Mouse (Mus musculus) left cerebral cortex, postnatal 36 days (tissue): ENCODE measurements around the gene Mrpl12. TPM values are rescaled to one million over a fixed set of nuclear protein-coding genes. Genes with fewer than 3 reads are reported as not detected.

Source experiments
- DNase-seq, 2 experiments: peaks; one replicate each; pipeline ENCODE4 v3.0.0; 2021 to 2022; ENCODE audit warnings: low spot score in 2 of 2, mixed read lengths in 1 of 2
- intact Hi-C: fragments of 180-260 bp; cut with DNase I; formaldehyde crosslinking; loops from one replicate; pipeline ENCODE4 v1.15.1; 2025
- total RNA-seq, 2 experiments: library from RNA; stranded (reverse); gene quantifications; 2 replicates each; pipeline ENCODE4 v1.2.3; 2021

The Mrpl12 gene
- 10 to 100 TPM; 75.6 to 78.5 TPM for total RNA-seq

DNA sequence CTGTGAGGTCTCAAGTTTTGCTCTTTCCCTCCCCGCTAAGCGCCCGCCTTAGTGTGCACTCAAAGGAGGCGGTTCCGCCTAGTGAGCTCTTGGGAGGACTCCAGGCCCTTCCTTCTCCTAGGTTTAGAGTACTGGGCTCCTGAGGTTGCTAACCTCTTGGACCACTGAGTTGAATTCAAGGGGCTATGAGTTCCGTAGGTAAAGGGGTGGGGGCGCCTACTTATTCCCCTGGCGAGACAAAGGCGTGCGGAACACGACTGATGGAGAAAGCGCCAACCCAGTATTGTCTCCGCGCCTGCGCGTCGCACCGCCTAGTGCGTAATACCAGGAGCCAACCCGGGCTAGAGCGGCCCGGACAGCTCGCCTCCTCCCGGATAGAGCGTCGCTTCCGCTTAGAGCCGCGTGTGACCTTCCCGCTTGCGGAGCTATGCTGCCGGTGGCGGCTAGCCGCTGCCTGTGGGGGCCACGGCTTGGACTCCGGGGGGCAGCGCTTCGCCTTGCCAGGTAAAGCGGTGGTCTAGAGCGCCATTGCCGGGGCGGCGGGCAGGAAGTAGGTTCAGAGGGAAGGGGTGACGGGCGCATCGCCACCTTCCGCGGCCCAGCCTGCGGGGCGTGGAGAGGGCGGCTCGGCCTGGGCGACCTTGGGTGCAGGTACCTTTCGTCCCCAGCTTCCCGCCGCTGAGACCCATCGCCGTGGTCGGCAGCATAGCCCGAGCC is at the start of gene Mrpl12:
TSS of gene Mrpl12 (plus strand) at position 349 of the 717 bp plus-strand sequence.
- intact Hi-C loops: loop anchor here (1.0 to 10.0 kb wide), 2 partner anchors 17 to 90 kb away; partner anchors contain the start of genes Arl16 and P4hb
- peak; percentile 91 to 92 for DNase-seq

DNA sequence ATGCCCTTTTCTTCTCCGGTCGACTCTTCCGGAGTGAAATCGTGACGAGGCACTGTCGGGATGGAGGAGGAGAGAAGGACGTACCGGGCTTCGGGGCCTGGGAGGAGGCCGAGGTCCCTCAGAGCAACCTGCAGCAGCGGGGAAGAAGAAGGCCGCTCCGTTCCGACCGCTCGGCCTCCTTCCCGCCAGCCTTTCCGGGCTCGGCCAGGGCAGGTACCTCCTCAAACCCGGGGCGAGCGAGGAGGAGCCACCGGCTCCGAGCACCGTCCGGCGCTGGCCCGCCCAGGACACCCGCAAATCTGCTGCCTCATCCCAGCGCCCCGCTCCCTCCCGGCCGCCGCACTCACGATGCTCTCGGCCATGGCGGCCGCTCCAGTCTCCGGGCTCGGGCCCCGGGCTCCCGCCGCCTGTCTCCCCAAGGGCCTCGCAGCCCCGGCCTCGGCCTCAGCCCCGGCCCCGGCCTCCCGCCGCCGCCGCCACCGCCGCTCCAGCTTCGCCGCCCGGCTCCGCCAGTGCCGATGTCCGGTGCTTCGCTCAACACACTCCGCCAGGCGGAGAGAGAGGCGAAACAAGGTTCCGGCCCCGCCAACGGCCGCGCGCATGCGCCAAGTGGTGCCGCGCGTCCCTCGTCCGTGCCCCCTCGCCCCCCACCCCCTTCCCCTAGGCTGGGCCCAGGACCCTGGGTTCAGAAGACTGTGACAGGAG is 47.1 kb upstream of the Mrpl12 start, which contains the start of gene Nploc4:
TSS of gene Nploc4 (minus strand) at position 557 of the 705 bp plus-strand sequence.
- intact Hi-C loops: no loop called here
- DNase-seq: peak; percentile 85 to 87

DNA sequence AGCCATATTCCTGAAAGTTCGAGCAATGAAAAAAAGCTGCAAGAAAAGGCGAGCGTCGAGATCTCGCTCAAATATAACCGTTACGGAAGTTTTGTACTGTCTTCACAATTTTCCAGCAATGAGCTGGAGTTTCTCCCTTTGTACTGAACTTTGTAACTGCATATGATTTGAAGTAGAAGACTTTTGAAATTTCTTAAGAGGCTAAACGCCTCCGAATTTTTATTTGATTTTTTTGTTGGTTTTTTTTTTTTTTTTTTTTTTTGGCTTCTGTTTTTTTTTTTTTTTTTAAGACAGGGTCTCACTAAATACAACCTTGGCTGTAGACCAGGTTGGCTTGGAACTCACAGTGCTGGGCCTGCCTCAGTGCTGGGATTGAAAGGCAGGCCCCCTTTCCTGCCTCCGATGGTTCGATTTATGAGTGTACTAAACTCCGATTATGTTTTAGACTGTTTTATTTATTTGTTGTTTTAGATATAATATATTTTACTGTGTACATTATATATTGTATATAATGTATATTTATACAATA is 46.5 kb upstream of the Mrpl12 start:
- DNase-seq: no peak
- intact Hi-C loops: no loop called here

DNA sequence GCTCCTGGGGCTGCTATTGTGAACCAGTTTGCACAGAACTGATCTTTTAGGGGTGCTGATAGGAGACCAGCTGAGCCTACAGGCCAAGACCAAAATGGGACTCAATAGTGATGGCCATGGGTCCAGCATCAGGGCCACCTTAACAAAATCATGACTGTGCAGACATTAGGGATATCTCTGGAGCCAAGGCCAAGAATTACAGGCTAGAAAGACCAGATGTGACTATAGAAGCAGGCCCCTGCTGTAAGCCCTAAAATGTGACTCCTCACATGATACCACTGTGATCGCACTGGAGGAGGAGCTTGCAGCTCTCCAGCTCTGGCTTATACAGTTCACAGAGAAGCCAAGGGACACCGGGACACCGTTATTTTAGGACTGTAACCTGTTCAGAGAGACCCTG is 42.1 kb upstream of the Mrpl12 start, which contains the start of gene Tspan10:
TSS of gene Tspan10 (plus strand) at position 301 of the 400 bp plus-strand sequence.
- intact Hi-C loops: no loop called here
- no peak for DNase-seq

DNA sequence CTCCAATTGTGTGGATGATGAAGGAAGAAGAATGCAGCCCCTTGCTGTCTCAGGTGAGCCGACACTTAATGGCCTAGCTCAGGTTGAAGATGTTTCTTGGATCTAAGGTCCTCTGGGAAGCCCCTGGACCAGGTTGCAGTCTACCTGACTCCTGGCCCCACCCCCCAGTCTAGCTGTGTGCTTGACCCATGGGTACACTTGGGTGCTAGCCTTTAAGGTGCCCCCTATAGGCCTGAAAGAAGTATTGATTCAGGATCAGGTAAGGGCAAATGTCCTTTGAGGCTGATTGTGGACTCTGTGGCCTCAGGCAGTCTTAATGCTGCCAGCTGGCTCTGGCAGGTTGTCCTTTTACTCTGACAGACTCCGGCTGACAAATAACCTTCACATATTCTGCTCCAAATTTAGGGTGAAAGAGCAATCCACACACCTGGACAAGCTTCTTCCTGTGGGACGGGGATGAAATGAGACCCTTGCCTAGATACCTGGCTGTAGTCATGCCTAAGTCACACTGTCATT is 41.6 kb upstream of the Mrpl12 start:
- intact Hi-C loops: no loop called here
- no peak for DNase-seq

DNA sequence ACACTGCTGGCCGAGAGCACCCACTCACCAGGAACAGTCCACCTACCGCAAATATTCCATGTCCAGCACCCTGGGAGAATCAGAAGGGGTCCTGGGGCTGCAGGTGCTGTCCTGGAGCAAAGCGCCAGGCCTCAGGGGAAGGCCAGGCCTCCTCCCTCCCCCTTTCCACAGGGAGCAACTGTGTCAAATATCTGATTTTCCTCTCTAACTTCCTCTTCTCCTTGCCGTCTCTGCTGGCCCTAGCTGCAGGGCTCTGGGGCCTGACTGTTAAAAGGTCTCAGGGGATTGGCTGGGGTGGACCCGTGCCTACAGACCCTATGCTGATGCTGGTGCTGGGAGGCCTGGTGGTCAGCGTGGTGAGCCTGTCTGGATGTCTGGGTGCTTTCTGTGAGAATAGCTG is 40.3 kb upstream of the Mrpl12 start:
- no peak for DNase-seq
- intact Hi-C loops: no loop called here

DNA sequence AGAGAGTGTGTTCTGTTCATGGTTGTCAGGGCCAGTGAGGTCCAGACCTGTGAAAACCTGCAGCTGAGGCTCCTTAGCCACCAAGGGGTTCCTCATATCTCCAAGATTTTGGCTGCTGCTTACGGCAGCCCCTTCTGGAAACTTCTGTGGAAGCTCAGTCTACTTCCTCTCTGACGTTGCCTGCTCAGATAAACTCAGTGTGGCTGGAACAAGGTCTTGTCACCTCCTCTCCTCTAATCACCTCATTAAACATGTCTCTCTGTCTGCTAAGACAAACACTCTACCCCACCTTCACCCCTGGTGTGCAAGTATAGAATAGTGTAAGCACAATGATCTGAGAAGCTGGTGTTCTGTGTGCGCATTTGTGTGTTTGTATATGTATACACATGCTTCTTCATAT is 38.9 kb upstream of the Mrpl12 start:
- DNase-seq: no peak
- intact Hi-C loops: no loop called here

DNA sequence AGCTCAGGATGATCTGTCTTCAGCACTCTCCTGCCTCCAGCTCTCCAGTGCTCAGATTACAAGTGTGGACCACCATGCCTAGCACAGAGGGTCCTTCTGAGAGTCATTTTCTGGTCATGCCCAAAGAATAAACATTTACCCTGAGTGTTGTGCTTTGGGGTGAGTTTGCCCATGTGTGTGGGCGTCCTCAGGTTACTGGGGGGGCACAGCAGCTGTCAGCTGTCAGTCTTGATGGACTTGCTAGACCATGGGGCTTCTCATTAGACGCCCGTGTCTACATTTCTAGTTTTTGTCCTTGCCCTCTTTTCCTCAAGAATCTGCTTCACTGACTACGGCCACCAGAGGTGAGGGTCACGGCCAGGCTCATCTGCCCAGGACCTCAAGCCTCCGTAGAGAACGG is 37.2 kb upstream of the Mrpl12 start:
- no peak for DNase-seq
- intact Hi-C loops: no loop called here

DNA sequence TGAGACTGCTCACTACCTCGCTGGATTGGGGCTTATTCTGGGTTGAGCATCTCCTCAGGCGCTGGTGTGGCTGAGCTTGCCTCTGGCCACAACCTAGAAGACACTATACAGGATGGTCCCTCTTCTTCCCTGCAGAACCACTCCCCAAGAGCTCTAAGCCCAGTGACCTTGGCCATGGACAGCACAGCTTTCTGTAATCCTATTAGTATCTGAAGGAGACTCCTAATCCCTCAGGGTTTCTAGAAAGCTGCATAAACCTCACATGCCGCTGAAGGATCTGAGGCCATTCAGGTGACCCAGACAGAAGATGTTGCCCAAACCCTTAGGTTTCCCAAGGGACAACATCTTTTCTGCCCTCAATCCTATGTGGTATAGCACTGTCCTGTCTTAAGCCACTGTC is 32.2 kb upstream of the Mrpl12 start:
- intact Hi-C loops: no loop called here
- no peak for DNase-seq

DNA sequence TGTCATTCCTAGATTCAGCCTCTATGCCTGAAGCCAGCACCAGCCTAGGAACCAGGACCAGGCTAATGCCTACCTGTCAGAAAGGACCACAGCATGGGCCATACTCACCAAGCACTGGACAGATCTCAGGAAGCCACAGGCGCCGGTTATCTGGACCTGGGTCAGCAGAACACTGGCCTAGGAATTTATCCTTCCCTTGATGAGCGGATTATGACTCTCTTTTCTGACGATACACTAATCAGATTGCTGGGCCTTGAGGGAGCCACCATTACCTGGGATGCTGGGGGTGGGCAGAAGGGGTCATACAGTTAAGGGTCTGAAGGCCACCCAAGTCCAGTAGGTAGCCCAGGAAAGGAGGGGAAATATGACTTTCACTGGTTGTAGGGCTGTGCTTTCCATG is 31.1 kb upstream of the Mrpl12 start, which contains the start of gene Pde6g:
TSS of gene Pde6g (minus strand) at position 195 of the 400 bp plus-strand sequence.
- intact Hi-C loops: no loop called here

DNA sequence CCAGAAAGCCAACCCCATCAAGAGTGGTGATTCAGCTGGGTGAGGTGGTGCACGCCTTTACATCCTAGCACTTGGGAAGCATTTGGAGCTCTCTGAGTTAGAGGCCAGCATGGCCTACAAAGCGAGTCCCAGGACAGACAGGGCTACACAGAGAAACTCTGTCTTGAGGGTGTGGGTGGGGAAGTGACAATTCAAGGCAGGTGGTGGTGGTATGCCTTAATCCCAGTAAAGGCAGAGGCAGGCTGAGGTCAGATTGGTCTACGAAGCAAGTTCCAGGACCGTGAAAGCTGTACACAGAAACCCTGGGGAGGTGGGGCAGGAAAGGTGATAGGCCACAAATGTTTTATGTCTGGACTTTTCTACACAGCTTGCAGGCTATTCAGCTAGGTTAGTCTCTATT is 29.4 kb upstream of the Mrpl12 start:
- DNase-seq: no peak
- intact Hi-C loops: no loop called here

More for the DNA sequence above, 31.1 kb upstream of the Mrpl12 start, which contains the start of gene Pde6g:
- no peak for DNase-seq

DNA sequence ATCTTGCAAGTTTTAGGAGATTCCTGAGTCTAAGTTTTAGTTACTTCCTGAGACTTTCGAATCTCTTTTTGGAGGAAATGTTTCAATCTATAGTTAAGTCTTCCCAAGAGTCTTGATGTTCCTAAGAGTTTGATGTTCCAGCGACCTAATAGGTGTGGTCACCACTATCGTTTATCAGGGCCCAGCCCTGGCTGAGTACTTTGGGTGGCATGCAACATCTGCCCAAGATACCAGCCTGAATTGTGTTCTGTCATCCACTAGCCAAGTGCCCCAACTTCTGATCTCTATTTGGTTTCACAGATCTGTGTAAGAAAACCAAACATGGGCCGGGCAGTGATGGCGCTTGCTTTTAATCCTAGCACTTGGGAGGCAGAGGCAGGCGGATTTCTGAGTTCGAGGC is 29.0 kb upstream of the Mrpl12 start:
- no peak for DNase-seq
- intact Hi-C loops: no loop called here

DNA sequence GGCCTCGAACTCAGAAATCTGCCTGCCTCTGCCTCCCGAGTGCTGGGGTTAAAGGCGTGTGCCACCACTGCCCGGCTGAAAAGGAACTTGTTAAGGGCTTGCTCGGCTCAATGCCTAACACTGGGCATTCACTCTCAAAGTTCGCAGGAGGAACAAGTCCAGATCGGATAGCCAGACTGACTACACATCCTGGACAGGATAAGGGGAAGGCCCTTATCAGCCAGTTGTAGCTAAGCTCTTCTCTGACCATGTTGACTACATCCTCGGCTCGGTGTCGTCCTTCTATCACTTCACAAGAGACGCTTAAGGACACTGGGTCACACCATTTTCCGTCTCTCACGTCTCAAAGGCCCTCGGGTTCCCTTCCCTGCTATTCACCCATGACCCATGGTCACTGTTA is 27.0 kb upstream of the Mrpl12 start:
- no peak for DNase-seq
- intact Hi-C loops: no loop called here

DNA sequence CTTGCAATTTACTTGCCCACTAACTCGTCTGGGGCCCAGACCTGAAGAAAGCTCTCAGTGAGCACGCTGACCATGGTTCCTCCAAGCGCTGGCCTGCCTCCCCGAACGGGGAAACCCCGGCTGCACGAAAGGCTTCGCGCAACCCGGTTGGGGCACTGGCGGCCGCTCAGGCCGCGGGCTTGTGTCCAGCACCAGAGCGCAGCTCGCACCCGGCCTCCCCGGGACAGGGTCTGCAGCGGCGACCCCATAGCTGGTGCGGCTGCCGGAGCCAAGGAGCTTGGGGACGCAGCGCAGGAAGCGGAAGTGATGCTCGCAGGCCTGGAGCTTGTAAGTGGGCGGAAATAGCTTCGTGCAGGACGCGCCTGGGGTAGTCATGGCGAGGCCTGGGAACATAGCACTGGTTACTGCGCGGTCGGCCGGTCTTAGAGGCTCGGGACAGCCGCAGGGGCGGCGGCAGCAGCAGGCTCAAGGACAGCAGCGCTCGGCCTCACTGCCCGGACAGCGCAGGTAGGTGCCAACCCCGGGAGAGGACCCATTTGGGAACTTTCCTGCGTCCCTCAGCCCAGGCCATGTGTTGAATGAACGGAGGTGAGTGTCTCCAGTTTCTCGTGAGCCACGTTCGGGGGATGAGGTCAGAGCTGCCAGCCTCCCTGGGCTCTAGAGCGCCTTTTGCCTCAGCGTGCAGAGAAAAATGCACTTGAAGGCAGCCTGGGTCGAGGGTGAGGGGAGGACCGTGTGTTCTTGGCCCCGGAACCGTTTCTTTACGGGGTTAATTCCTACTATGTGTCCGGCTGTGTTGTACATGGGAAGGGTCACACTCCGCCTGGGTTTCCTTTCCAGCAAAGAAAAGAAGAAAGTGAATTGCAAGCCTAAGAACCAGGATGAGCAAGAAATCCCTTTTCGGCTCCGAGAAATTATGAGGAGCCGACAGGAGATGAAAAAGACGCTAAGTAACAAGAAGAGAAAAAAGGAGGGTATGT is 26.4 kb upstream of the Mrpl12 start, which contains the start of the genes Oxld1 and Ccdc137:
TSS of gene Oxld1 (minus strand) at position 297 of the 980 bp plus-strand sequence.
TSS of gene Ccdc137 (plus strand) at position 344 of the 980 bp plus-strand sequence.
- intact Hi-C loops: no loop called here
- DNase-seq: peak; percentile 82 to 85

DNA sequence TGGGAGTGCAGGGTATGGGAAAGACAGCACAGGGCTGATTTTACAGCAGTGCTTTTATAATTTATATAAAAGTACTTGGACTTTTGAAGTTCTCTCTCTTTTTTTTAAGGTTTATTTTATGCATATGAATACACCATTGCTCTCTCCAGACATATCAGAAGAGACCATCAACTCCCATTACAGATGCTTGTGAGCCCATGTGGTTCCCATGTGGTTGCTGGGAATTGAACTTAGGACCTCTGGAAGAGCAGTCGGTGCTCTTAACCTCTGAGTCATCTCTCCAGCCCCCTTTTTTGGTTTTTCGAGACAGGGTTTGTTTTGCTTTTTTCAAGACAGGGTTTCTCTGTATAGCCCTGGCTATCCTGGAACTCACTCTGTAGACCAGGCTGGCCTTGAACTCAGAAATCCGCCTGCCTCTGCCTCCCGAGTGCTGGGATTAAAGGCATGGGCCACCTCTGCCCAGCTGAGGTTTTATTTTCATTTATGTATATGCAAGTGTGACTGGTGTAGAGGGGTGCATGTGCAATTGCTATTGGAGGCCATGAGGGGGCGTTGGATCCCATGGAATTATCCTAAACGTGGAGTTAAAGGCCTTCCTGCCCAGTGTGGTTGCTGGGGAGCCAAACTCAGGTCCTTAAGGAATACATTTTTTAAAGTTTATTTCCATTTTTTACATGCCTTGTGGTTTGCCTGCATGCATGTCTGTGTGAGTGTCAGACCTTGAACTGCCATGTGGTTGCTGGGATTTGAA is 25.4 kb upstream of the Mrpl12 start:
- intact Hi-C loops: no loop called here
- DNase-seq: no peak

DNA sequence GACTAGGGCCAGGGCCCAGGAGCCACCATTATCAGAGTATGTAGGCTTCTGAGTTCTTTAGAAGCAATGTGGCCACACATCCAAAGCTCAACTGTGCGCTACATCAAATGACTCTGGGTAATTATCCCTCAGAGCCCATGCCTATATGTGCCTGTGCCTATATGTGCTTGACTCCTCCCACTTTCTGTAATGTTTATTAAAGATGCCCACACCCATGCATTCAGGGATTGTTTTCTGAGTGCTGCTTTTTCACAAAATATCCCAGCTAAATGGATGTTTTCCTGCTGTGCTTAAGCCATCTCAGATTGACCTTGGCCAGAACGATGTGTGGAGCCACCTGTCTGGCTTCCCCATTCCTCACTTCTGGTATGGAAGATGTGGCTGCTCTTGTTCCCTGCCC is 20.9 kb upstream of the Mrpl12 start:
- intact Hi-C loops: no loop called here
- DNase-seq: no peak

DNA sequence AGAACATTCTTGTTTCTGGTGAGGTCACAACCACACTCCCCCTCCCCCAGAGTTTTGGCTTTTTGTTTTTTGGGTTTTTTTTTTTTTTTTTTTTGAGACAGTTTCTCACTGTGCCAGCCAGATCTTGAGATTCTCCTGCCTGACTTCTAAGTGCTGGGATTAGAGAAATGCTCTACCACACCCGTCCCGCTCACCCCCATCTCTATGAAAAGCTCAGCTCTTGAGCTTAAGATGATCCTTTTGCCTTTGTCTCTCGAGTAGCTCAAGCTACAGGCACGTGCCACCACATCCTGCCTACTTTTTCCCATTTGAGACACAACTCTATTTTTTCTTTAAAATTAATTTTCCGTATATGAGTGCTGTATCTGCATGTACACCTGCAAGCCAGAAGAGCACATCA is 20.0 kb upstream of the Mrpl12 start:
- intact Hi-C loops: no loop called here

DNA sequence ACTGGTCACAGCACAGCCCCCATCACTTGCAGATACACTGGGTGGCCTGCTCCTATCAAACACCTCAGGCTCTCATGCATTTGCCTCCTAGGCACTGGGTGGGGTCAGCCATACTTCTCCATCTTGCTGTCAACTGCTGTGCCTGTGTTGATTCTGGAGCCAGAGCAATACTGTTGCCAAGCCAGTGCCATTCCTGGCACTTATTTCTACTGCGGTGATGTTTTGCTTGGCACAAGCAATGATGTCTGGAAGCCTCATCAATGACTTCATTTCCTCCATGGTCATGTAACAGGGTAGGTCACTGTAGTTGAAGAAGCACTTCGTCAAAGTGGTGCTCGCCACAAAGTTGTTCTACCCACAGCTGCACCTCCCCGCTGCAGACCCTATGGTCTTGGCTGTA is 18.9 kb upstream of the Mrpl12 start:
- intact Hi-C loops: no loop called here
- no peak for DNase-seq

More for the DNA sequence above, 20.0 kb upstream of the Mrpl12 start:
- DNase-seq: no peak
